Mouse (Mus musculus) midbrain, postnatal 0 days (tissue): Measurements from ENCODE around the gene Ttc9b. TPM values are rescaled to one million over a fixed set of nuclear protein-coding genes. Genes with fewer than 3 reads are reported as not detected.

Experiments
- ATAC-seq: fragments of 200-750 bp; cut with Nextera tagmentation; 2 replicates; pipeline ENCODE4 v1.8.0; 2017; ENCODE audit warnings: moderate number of reproducible peaks, mild to moderate bottlenecking, moderate TSS enrichment, moderate library complexity; ENCODE audit not compliant: low FRiP score
- DNase-seq: peaks from one replicate; pipeline ENCODE4 v3.0.0-alpha.2; 2015; ENCODE audit warnings: low spot score
- H3K27ac ChIP-seq: fragments of 300-500 bp; sonication (generic); 2 replicates; pipeline ENCODE4 v1.5.1; 2014; ENCODE audit warnings: low read depth, mild to moderate bottlenecking, low read length, mixed read lengths
- H3K27me3 ChIP-seq: fragments of 300-500 bp; sonication (generic); 2 replicates; pipeline ENCODE4 v1.6.1; 2014; ENCODE audit warnings: low read length, control low read depth, mixed read lengths; ENCODE audit not compliant: insufficient read depth
- H3K36me3 ChIP-seq: fragments of 300-500 bp; sonication (generic); 2 replicates; pipeline ENCODE4 v1.6.1; 2014; ENCODE audit warnings: low read length, control low read depth, mixed read lengths; ENCODE audit not compliant: insufficient read depth
- H3K4me1 ChIP-seq: fragments of 300-500 bp; sonication (generic); 2 replicates; pipeline ENCODE4 v1.6.1; 2014; ENCODE audit warnings: mild to moderate bottlenecking, control low read depth, antibody characterized with exemption, low read length, mixed read lengths; ENCODE audit not compliant: insufficient read depth
- H3K4me2 ChIP-seq: fragments of 300-500 bp; sonication (generic); 2 replicates; pipeline ENCODE4 v1.6.1; 2014; ENCODE audit warnings: low read depth, mild to moderate bottlenecking, low read length, mixed read lengths; ENCODE audit not compliant: poor library complexity, severe bottlenecking
- H3K4me3 ChIP-seq: fragments of 300-500 bp; sonication (generic); 2 replicates; pipeline ENCODE4 v1.5.1; 2014; ENCODE audit warnings: low read depth, mild to moderate bottlenecking, low read length, moderate library complexity
- H3K9ac ChIP-seq: fragments of 300-500 bp; sonication (generic); replicated peaks from 2 replicates; pipeline ENCODE4 v1.6.1; 2014; ENCODE audit warnings: mild to moderate bottlenecking, low read length, moderate library complexity, mixed read lengths; ENCODE audit not compliant: poor library complexity, severe bottlenecking
- H3K9me3 ChIP-seq: fragments of 300-500 bp; sonication (generic); 2 replicates; pipeline ENCODE4 v1.6.1; 2016; ENCODE audit warnings: low read length, control low read depth
- CTCF ChIP-seq: IDR thresholded peaks from 2 replicates; pipeline ENCODE4 v1.5.1; 2016; ENCODE audit warnings: antibody characterized with exemption, mild to moderate bottlenecking
- whole genome bisulfite sequencing: fragments of 180-500 bp; shearing (Covaris S2); extraction: QIAGEN DNeasy Blood & Tissue Kit; methylation state at CpG from one replicate; pipeline ENCODE4 v1.1.7; 2014; 5-methylcytosine and 5-hydroxymethylcytosine counted together
- polyA plus RNA-seq: library from polyadenylated mRNA; unstranded; fragments of >200 nt; fragmentation: Nextera tagmentation; extraction: Ambion mirVana; gene quantifications from 2 replicates; pipeline ENCODE4 v1.2.1, GENCODE M21; 2015
- total RNA-seq: library from RNA; depleted of rRNA; stranded (reverse); fragments of >200 nt; gene quantifications from 2 replicates; pipeline ENCODE4 v1.2.3, GENCODE M21; 2014

Ttc9b gene
- total and polyA plus RNA-seq, 2 experiments from 2014 or later = 111 to 125 TPM

GRCm38 (mm10) chr7:27657824-27658395, 4.2 kb downstream of the Ttc9b start:
- Histone ChIP-seq H3K4me2 (no peak overlapping the region), H3K9me3 (no peaks in the 10 kb centered on the region), H3K27me3 (no peaks in the 10 kb centered on the region), H3K9ac (no peak overlapping the region), H3K4me1 (0 out of 2 replicates have a peak, but pooled peaks cover 4% of the 10 kb centered on the region), H3K36me3 (peaks cover 42% of the 10 kb centered on the region), H3K4me3 (no peak overlapping the region), H3K27ac (no peak overlapping the region)
- ATAC-seq (no peak), DNase-seq (no peak)
- no peak for TF ChIP-seq CTCF
- 41% methylated on average over 43 of the region's 53 CpGs for WGBS

- WGBS = 61% methylated on average over 13 of the region's 14 CpGs
- H3K9me3 ChIP-seq = no peaks in the 10 kb centered on the region
- H3K4me1 ChIP-seq = 0 out of 2 replicates have a peak, but pooled peaks cover 4% of the 10 kb centered on the region
- peak; percentile 26 for TF ChIP-seq CTCF
- H3K27ac ChIP-seq = no peak overlapping the region
- ATAC-seq (no peak), DNase-seq (peak; percentile 21)
- no peak overlapping the region for H3K9ac ChIP-seq
- H3K36me3 ChIP-seq = peaks cover 47% of the 10 kb centered on the region
- no peaks in the 10 kb centered on the region for H3K27me3 ChIP-seq
- no peak overlapping the region for H3K4me3 ChIP-seq
- no peak overlapping the region for H3K4me2 ChIP-seq
These were observed 5.3 kb downstream of the Ttc9b start for GRCm38 (mm10) chr7:27658712-27659663.

GRCm38 (mm10) chr7:27662038-27662437, 8.3 kb downstream of the Ttc9b start:
- Histone ChIP-seq H3K4me3 (no peak overlapping the region), H3K9ac (no peak overlapping the region), H3K36me3 (peaks cover 34% of the 10 kb centered on the region), H3K9me3 (no peaks in the 10 kb centered on the region), H3K4me2 (no peak overlapping the region), H3K27ac (no peak overlapping the region), H3K4me1 (no peaks in the 10 kb centered on the region), H3K27me3 (no peaks in the 10 kb centered on the region)
- 93% methylated on average over 4 of the region's 4 CpGs for WGBS
- DNase-seq = no peak
- ATAC-seq = no peak
- no peak for TF ChIP-seq CTCF

GRCm38 (mm10) chr7:27673064-27673574, 19.4 kb downstream of the Ttc9b start:
- no peak overlapping the region for H3K27ac ChIP-seq
- H3K9ac ChIP-seq = peak overlapping the region; percentile 91
- H3K4me1 ChIP-seq = peaks cover 23% of the 10 kb centered on the region
- no peak for ATAC-seq
- peak overlapping the region; percentile 99 for H3K4me2 ChIP-seq
- no peaks in the 10 kb centered on the region for H3K9me3 ChIP-seq
- H3K27me3 ChIP-seq = no peaks in the 10 kb centered on the region
- peak overlapping the region; percentile 90 for H3K4me3 ChIP-seq
- DNase-seq = no peak
- WGBS = 54% methylated on average over 9 of the region's 9 CpGs
- peak; percentile 53 for TF ChIP-seq CTCF
- H3K36me3 ChIP-seq = peaks cover 5% of the 10 kb centered on the region; the same call in 1 of the 2 replicates

- no peak for TF ChIP-seq CTCF
- DNase-seq = no peak
- H3K27me3 ChIP-seq = no peaks in the 10 kb centered on the region
These were observed 19.9 kb downstream of the Ttc9b start for GRCm38 (mm10) chr7:27673575-27674131.

More at GRCm38 (mm10) chr7:27673575-27674131, 19.9 kb downstream of the Ttc9b start:
- 1% methylated on average over 45 of the region's 52 CpGs for WGBS
- H3K9me3 ChIP-seq = no peaks in the 10 kb centered on the region
- peak overlapping the region; percentile 90 for H3K4me3 ChIP-seq
- peaks cover 23% of the 10 kb centered on the region for H3K4me1 ChIP-seq
- peak overlapping the region; percentile 93 for H3K27ac ChIP-seq
- H3K9ac ChIP-seq = peak overlapping the region; percentile 91
- H3K4me2 ChIP-seq = peak overlapping the region; percentile 99
- ATAC-seq = 0 out of 2 replicates have a peak, but pooled peaks have one; percentile 29
- H3K36me3 ChIP-seq = peaks cover 4% of the 10 kb centered on the region; the same call in 1 of the 2 replicates
